Mouse (Mus musculus) left cerebral cortex, adult 9 months (tissue): ENCODE data around the gene Olfr136.

Experiments
- DNase-seq, 2 experiments: peaks; one replicate each; pipeline ENCODE4 v3.0.0; 2022; ENCODE audit warnings: low spot score in 2 of 2

Gene Olfr136

DNA sequence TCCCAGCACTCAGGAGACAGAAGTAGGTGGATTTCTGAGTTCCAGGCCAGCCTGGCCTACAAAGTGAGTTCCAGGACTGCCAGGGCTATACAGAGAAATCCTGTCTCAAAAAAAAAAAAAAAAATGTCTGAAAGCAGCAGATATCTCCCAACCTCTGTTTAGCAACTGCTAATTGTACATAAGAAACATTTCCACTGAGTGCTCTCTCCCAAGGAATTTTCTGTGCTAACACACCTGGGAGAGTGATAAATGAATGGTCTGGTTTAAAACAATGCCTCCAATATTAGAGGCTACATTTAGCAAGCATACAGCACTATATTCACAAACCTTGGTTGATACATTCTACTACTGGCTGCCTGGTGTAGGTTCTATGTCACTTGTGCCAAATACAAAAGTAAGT, at the start of gene Olfr136:
Gene Olfr136 (plus strand): TSS at position 301 of the 400 bp plus-strand sequence.
- no peak for DNase-seq

DNA sequence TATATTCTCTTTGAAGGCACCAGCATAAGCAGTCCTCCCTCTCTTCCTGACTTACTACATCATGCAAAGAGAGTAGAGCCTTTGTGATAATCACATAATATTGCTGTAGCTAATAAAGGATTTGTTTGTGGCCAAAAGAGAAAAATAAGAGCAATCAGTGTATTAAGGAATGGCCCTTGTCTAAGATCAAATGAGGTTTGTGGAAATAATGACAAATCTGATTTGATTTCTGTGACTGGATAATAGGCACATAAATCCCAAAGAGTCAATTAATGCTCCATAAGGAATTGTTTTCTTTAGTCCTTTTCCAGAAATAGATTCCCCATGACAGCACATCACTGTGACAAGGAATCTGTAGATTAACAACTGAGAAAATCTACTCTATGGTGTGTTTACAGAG, 22.2 kb upstream of the Olfr136 start, which contains the start of gene Olfr137:
Gene Olfr137 (minus strand): TSS at position 101 of the 400 bp plus-strand sequence.
- no peak for DNase-seq
